Mouse (Mus musculus) G1E (cell line): ENCODE results near the gene Tmprss4.

Experiments
- CTCF ChIP-seq: IDR thresholded peaks from 2 replicates; pipeline ENCODE4 v1.5.1; 2012; ENCODE audit warnings: low read depth, low read length, inconsistent platforms, mixed read lengths
- GATA1 ChIP-seq: IDR thresholded peaks from 2 replicates; pipeline ENCODE4 v1.6.1; 2012; ENCODE audit warnings: borderline replicate concordance, low read length, inconsistent platforms, mixed read lengths
- POLR2AphosphoS5 ChIP-seq: IDR thresholded peaks from 2 replicates; pipeline ENCODE4 v1.6.1; 2012; ENCODE audit warnings: low read depth, low read length, inconsistent platforms; ENCODE audit not compliant: insufficient replicate concordance
- TAL1 ChIP-seq: conservative IDR thresholded peaks from 2 replicates; pipeline ENCODE4 v1.6.1; 2012; ENCODE audit warnings: low read depth, low read length, inconsistent platforms, mixed read lengths

GRCm38 (mm10) chr9:45203797-45204410, at the start of gene Tmprss4:
- no peak for TF ChIP-seq CTCF
- no peak for TF ChIP-seq POLR2AphosphoS5
- TF ChIP-seq GATA1, result no peak
- no peak for TF ChIP-seq TAL1
